Mouse (Mus musculus): Measurements from ENCODE around the gene Olfr341. TPM values are rescaled to one million over a fixed set of nuclear protein-coding genes. Genes with fewer than 3 reads are reported as not detected.

Olfr341 gene
- not detected in 2 replicates for polyA plus RNA-seq (2012; rRNA removed)

- no peak within 1 kb of the TSS for H3K27ac ChIP-seq (ENCODE audit: insufficient read depth, low read length)
- H3K4me3 ChIP-seq (ENCODE audit: insufficient read depth, low read length): no peak within 1 kb of the TSS
- TF ChIP-seq POLR2A (IDR thresholded peaks at IDR 0.05; ENCODE audit: extremely low read depth, insufficient read depth, low read length) (no peak), CTCF (IDR thresholded peaks at IDR 0.05; ENCODE audit: extremely low read depth, insufficient read depth, low read length) (no peak)
- H3K4me1 ChIP-seq (ENCODE audit: control insufficient read depth, insufficient read depth, low read length): no peaks in the 10 kb centered on the region
These were observed at the start of gene Olfr341 for GRCm38 (mm10) chr2:36482368-36482767. Gene Olfr341 (minus strand): TSS chr2:36482468.

- no peak within 1 kb of the TSS for H3K27ac ChIP-seq (ENCODE audit: insufficient read depth, low read length)
- TF ChIP-seq CTCF (IDR thresholded peaks at IDR 0.05; ENCODE audit: extremely low read depth, insufficient read depth, low read length) (no peak), POLR2A (IDR thresholded peaks at IDR 0.05; ENCODE audit: extremely low read depth, insufficient read depth, low read length) (no peak)
- H3K4me3 ChIP-seq (ENCODE audit: insufficient read depth, low read length): no peak within 1 kb of the TSS
- H3K4me1 ChIP-seq (ENCODE audit: control insufficient read depth, insufficient read depth, low read length): no peaks in the 10 kb centered on the region
These were observed 42.4 kb upstream of the Olfr341 start, which contains the start of gene Olfr342 for GRCm38 (mm10) chr2:36524698-36525097. Gene Olfr342 (plus strand): TSS chr2:36524998.

GRCm38 (mm10) chr2:36473634-36474033 is 8.6 kb downstream of the Olfr341 start:
- no peak overlapping the region for H3K4me3 ChIP-seq (ENCODE audit: insufficient read depth, low read length)
- no peak overlapping the region for H3K27ac ChIP-seq (ENCODE audit: insufficient read depth, low read length)
- H3K4me1 ChIP-seq (ENCODE audit: control insufficient read depth, insufficient read depth, low read length): no peaks in the 10 kb centered on the region
- TF ChIP-seq POLR2A (IDR thresholded peaks at IDR 0.05; ENCODE audit: extremely low read depth, insufficient read depth, low read length) (no peak), CTCF (IDR thresholded peaks at IDR 0.05; ENCODE audit: extremely low read depth, insufficient read depth, low read length) (no peak)

- H3K4me3 ChIP-seq (ENCODE audit: insufficient read depth, low read length): no peak within 1 kb of the TSS
- H3K27ac ChIP-seq (ENCODE audit: insufficient read depth, low read length): no peak within 1 kb of the TSS
- H3K4me1 ChIP-seq (ENCODE audit: control insufficient read depth, insufficient read depth, low read length): no peaks in the 10 kb centered on the region
- TF ChIP-seq CTCF (IDR thresholded peaks at IDR 0.05; ENCODE audit: extremely low read depth, insufficient read depth, low read length) (no peak), POLR2A (IDR thresholded peaks at IDR 0.05; ENCODE audit: extremely low read depth, insufficient read depth, low read length) (no peak)
These were observed 30.0 kb downstream of the Olfr341 start, which contains the start of gene Olfr340 for GRCm38 (mm10) chr2:36452287-36452686. Gene Olfr340 (plus strand): TSS chr2:36452587.

Other genes starting within 250 kb of the Olfr341 start
- 0.02 TPM in 1 of 2 replicates, not detected in the other for gene Olfr338, start 108.9 kb downstream of the Olfr341 start, polyA plus RNA-seq (2012; rRNA removed)
- not detected in 2 replicates for gene Olfr339, start 63.5 kb downstream of the Olfr341 start, polyA plus RNA-seq (2012; rRNA removed)
- not detected in 2 replicates for gene Olfr340, start 29.9 kb downstream of the Olfr341 start, polyA plus RNA-seq (2012; rRNA removed)
- not detected in 2 replicates for gene Olfr342, start 42.5 kb upstream of the Olfr341 start, polyA plus RNA-seq (2012; rRNA removed)
- gene Olfr344, start 84.2 kb upstream of the Olfr341 start, polyA plus RNA-seq (2012; rRNA removed): 0.02 TPM in 1 of 2 replicates, not detected in the other
- not detected in 2 replicates for gene Olfr345, start 157.6 kb upstream of the Olfr341 start, polyA plus RNA-seq (2012; rRNA removed)
- gene Olfr346, start 203.3 kb upstream of the Olfr341 start, polyA plus RNA-seq (2012; rRNA removed): not detected in 2 replicates
- gene Olfr347, start 249.4 kb upstream of the Olfr341 start, polyA plus RNA-seq (2012; rRNA removed): not detected in 2 replicates